Mouse (Mus musculus) ES-Bruce4 (cell line): ENCODE data around the gene Prcd.

Source experiments
- EP300 ChIP-seq: IDR thresholded peaks from 2 replicates; pipeline ENCODE4 v1.6.1; 2011; ENCODE audit warnings: low read depth, low read length; ENCODE audit not compliant: insufficient read depth
- POLR2A ChIP-seq: IDR thresholded peaks from one replicate; pipeline ENCODE4 v1.8.1; 2011; ENCODE audit warnings: low read length; ENCODE audit not compliant: insufficient read depth

DNA sequence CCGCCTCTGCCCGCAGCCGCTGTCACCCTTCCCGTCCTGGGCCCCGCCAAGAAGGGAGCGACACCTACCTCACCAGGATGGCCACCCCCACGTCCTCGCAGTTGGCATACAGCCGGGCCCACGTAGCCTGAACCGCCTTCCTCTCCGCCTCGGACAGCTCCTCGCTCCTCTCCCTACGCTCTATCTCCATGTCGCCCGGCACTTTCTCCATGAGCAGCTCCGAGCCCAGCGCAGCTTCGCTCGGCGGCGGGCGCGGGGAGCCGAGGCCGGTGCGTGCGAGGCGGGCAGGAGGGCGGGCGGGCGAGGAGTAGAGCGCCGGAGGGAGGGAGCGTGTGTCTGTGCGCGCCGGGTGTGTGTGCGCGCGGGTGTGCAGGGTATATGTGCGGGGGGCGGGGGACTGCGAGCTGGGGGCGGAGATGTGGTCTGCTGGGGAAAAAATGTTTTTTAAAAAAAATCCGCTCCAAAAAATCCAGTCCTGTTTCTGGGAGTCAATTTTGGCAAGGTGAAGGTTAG lies 431 bp downstream of the Prcd start:
- TF ChIP-seq POLR2A (no peak), EP300 (no peak)
